Mouse (Mus musculus) ovary, postnatal 10 days (tissue): ENCODE measurements around the gene Etnk2.
A peak's percentile ranks its signal among the peaks of the same experiment; 100 is the strongest.

Experiments used
- DNase-seq: peaks from one replicate; pipeline ENCODE4 v3.0.0; 2022; ENCODE audit warnings: low spot score

Gene Etnk2

GRCm38 (mm10) chr1:133351762-133352161 is 11.6 kb upstream of the Etnk2 start:
- DNase-seq = no peak

GRCm38 (mm10) chr1:133353371-133353809 is 10.0 kb upstream of the Etnk2 start:
- DNase-seq = peak; percentile 53

DNA sequence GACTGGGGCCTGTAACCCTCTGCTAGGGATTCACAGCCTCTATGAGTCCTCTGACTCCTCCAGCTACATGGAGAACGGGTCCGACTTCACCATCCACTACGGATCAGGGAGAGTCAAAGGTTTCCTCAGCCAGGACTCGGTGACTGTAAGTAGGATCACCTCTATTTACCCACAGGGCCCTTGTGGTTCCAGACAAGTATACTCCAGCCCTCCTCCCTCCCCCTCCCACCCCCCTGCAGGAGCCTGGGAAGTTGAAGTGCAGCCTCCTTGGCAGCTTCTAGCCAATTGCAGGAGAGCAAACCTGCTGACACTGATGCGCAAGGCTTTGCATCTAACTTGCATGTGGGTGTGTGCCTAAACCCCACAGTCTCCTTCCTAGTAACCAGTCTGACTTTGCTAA is 7.9 kb upstream of the Etnk2 start:
- no peak for DNase-seq

DNA sequence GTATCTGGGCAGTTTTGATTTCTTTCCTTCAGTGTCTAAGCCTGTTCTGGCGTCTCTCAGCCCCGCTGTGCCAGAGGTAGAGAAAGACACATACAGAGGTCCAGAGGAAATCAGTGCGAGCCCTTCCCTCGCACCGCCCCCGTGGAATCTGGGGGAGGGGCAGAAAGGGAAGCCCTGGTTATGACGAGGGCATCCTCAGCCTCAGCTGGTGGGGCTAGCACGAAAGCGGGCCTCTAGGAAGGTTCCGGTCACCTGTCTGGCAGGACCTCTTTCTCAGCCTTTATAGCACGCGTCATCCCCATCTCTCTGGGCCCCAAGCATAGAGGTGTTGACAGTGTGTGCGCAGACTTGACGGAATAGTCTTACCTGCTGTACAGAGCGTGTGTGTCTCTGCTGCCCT is 7.5 kb upstream of the Etnk2 start:
- no peak for DNase-seq

- no peak for DNase-seq
Observed at GRCm38 (mm10) chr1:133356330-133356729, 7.0 kb upstream of the Etnk2 start.

DNA sequence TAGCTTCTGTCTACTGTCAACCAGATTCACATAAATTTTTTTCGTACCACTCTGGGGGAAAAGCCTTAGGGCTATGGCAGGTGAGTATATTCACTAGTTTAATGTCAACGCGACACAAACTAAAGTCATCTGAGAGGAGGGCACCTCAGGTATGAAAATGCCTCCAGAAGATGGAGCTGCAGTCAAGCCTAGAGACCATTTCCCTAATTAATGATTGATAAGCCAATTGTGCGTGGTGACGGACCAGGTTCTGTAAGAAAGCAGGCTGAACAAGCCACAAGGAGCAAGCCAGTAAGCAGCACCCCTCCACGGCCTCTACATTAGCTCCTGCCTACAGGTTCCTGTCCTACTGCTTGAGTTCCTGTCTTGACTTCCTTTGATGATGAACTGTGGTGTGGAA is 2.4 kb upstream of the Etnk2 start:
- no peak for DNase-seq

DNA sequence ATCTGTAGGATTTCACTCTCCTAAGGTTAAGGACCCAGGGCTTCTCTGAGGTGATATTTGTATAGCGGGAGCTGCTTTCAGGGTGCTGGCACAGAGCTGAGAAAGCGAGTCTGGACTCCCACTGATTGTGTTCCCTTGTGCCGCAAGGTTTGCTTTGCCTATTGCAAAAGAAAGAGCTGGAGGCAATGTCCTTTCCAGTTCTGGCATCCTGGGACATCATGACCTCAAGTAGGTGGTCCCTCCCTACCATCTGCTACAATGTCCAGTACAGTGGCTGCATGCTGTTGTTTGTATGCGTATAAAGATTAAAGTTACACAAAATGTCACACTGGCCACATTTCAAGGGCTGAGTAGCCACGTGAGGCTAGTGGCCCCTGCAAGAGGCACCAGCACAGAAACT is 1.3 kb upstream of the Etnk2 start:
- DNase-seq = no peak

DNA sequence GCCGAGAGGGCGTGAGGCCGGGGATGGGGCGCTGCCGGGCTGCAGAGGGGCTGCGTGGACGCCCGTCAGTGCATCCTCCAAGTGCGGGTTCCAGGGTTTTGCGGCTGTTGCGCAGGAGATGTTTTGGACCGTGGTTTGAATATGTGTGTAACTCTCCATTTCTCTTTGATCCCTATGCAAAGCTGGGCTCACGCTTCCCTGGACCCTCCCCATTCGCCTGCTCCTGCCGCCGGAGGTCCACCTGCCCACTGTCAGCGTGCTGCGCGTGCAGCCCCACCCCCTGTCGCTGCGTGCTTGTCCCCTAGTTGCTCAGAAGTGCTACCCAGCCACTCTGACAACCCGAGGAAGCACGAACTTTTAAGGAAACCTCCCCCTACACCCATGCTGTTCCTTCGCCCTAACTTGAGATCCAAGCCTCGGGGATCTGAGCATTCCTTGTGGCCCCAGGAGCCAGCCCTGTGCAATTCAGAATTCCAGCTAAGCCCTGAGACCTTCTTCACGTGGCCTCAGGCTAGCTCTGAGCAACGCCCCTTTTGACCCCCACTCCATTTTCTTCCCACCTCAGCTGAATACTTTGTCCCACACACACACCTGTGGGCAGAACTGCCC is 754 bp downstream of the Etnk2 start:
- DNase-seq = no peak

GRCm38 (mm10) chr1:133364890-133365289 is 1.5 kb downstream of the Etnk2 start:
- DNase-seq = no peak

DNA sequence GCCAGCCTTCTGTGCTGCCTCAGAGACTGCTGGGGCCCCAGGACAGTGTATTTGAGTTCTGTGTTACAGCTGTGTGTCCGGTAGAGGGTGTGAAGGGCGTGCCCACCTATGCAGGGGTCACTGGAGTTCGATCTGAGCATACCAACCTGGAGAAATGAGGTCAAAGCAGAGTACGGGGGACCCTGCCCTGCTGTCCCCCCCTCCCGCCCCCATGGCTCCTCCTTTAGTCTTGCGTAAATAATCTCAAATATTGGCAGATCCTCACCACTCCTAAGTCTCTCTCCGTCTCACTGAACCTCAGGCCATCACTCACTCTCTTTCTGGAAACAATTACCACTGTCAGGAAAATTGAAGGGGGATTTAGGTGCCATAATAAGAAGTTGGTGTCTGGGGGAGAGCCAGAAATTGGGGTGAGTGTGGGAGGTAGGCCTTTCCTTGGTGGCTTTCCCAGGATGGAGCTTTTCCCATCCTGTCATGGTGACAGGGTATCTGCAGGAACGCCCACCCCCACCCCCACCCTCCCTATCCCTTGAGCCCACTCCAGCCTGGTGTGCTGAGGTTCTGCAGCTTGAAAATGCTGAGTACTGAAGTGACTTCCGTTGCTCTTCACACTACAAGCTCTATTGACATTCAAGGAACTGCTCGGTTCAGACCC is 3.7 kb downstream of the Etnk2 start:
- DNase-seq = no peak

DNA sequence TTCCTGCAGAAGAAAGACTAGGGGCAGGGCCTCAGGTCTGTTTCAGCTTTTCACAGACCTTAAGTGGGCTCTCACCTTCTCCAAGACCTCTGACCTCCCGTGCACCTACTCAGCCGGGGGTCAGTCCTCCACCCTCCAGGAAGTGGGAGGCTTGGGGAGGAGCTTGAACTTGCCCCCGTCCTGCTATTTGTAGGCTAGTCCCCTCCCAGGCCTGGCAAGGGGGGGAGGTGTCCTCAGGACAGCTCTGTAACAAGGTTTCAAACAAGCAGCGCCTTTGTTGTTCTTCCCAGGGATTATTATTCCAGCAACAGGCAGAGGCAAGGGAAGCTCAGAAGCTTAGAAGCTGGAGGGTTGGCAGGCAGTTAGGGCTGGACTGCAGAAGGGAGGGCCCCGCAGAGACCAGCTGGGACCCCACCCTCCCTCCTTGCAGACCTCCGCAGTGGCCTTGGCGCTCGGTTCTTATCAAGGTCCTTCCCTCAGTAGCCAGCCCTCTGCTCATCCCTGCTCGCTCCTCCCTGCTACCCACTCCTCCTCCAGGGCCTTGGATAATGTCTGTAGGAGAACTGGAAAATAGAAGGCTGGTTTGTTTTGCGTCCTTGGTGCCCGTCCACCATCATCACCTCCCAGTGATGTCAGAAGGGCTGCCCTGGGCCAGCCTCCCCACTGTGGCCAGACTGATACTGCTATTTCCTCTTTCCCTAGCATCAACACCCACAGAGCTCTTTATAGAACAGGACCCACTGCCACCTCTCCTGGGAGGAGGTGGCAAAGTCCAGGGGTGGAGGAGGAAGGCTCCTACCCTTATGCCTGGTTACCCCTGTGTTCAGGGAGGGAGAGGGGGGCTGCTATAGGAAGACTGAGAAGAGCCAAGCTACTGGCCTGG is 4.5 kb downstream of the Etnk2 start:
- no peak for DNase-seq

- no peak for DNase-seq
Observed at GRCm38 (mm10) chr1:133368644-133369043, 5.3 kb downstream of the Etnk2 start.

GRCm38 (mm10) chr1:133370352-133370751 is 7.0 kb downstream of the Etnk2 start:
- DNase-seq = no peak

DNA sequence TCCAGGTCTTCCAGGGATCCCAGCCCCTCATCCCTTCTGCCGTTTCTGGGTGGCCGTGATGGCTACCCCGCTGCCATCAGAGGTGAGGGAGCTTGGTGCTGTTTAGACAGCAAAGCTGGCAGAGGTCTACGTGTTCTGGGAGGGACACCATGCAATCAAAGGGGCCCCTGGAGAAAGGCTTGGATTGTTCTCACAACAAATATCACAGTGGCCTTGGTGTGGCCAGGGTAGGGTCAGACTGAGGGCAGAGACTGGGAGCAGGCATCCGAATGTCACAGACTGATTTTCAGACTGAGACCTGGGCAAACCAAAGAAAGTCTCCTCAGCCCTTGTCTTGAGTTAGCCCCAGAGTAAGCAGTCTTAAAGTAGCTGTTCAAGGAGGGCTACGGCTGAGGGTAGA is 8.1 kb downstream of the Etnk2 start:
- DNase-seq = no peak

GRCm38 (mm10) chr1:133372113-133372512 is 8.7 kb downstream of the Etnk2 start:
- DNase-seq = no peak

DNA sequence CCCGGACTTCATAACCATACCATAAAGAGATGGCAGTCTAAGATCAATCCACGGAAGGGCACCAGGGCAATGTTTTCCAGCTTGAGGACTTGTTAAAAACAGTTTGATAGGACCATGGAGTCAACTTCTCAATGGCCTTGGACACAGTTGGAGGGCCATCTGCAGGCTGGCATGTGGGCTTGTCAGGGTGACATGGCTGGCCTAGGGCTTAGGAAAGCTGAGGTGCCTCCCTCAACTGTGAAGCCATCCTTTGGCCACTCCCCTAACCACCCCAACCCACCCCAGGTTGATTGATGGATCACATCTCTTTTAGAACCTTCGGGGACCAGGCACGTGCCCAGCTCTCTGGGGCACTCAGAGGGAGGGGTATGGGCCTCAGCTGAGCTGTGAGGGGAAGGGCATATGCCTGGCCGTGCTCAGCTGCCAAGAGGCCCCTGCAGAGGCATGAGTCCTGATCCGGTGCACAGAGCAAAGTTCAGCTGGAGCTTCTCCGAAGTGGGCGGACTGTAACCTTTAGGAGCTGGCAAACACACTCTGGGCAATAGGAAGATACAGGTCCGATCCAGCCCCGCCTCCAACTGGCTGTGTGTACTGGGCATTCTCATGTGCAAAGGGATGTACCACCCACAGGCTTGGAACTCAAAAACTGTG is 12.4 kb downstream of the Etnk2 start:
- DNase-seq = no peak

GRCm38 (mm10) chr1:133377547-133377946 is 14.2 kb downstream of the Etnk2 start:
- DNase-seq = no peak

DNA sequence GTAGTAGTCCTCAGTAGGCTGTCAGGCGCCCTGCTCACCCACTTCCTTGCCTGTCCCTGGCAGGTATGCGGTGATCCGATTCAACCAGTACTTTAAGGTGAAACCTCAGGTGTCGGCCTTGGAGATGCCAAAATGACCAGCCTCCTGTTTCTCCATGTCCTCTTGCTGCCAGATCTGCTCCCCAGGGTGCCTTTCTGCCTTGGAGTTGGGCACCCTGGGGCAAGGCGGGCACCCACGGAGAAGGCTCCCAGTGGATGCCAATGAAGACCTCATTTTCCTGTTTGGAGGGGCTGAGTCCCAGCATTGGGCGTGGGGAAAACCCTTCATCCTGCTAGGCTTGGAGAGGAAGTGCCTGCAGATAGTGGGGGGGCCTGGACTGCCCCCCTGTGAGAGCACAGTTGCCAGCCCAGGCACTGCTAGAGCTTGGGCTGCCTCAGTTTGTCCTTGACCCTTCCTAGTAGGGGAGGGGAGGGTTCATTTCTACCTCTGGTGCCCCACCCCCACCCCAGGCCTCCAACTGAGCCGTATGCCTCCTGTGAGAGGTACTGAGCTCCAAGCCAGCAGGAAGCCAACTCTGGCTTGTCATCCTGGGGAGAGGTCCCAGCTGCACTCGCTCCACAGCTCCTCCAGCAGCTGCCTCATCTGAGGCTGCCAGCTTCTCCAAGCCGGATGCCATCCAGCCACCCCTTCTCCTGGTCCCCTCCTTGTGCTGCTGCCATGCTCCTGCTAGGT is 16.0 kb downstream of the Etnk2 start:
- no peak for DNase-seq

DNA sequence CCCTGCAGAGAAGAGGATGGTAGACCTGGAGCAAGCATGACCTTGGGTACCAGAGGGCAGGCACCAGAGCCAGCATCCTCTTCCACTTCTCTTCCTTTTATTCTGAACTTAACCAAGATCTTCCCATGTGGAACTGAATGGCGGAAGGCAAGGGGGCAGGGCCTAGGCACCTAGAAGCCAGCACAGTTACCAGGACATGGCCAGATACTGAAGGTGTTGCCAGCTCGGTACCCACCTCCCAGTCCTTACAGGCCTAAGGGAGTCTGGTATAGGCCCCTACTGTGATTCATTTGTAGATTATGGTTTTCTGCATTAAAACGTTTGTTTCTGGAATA is 16.6 kb downstream of the Etnk2 start:
- no peak for DNase-seq

DNA sequence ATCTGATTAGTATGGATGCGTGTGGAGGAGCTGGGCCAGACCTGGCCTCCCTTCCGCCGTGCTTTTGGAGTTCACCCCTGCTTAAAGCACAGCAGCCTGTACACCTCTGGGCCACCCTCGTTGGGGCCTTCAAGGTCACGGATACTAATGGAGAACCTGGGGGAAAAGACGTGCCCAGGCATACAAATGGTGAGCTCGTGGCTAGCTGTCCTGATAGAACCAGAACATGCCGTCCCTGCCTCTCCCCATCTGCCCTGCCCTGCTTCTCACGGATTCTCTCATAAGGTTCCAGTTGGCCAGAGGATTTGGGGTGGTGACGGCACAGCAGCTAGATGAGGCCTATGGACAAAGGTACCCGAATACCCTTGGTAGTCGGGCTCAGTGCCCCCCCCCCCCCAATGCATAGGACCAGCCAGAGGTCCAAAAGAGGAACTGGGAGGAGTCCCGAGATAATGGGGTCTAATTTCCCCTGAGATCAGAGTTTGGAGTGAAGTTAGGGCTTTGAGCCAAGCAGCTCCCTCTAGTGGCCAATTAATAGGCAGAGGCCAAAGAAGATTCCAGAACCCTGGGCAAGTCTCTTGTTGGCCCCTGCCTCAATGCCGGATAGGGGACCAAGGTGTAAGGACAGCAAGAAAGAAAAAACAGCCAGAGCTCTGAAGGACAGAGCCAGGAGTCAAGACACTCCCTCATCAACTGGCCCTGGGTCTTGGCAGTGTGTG is 17.1 kb downstream of the Etnk2 start:
- DNase-seq = no peak

GRCm38 (mm10) chr1:133382008-133382407 is 18.6 kb downstream of the Etnk2 start:
- no peak for DNase-seq
